Mouse (Mus musculus) liver, postnatal 0 days (tissue): ENCODE data around the gene Kcnk4. TPM values are rescaled to one million over a fixed set of nuclear protein-coding genes. Genes with fewer than 3 reads are reported as not detected.

ENCODE experiments used
- ATAC-seq: fragments of 200-750 bp; cut with Nextera tagmentation; 2 replicates; pipeline ENCODE4 v1.8.0; 2017; ENCODE audit warnings: mild to moderate bottlenecking, moderate library complexity
- DNase-seq: peaks from one replicate; pipeline ENCODE4 v3.0.0-alpha.2; 2016
- H3K27ac ChIP-seq: fragments of 300-500 bp; sonication (generic); 2 replicates; pipeline ENCODE4 v1.5.1; 2014; ENCODE audit warnings: antibody characterized with exemption, moderate library complexity, mild to moderate bottlenecking, low read depth
- H3K27me3 ChIP-seq: fragments of 300-500 bp; sonication (generic); 2 replicates; pipeline ENCODE4 v1.6.1; 2014; ENCODE audit warnings: low read length, control low read depth, mixed read lengths; ENCODE audit not compliant: insufficient read depth
- H3K36me3 ChIP-seq: fragments of 300-500 bp; sonication (generic); replicated peaks from 2 replicates; pipeline ENCODE4 v1.6.1; 2014; ENCODE audit warnings: mild to moderate bottlenecking, control low read depth, low read length, moderate library complexity, mixed read lengths; ENCODE audit not compliant: insufficient read depth
- H3K4me1 ChIP-seq: fragments of 300-500 bp; sonication (generic); 2 replicates; pipeline ENCODE4 v1.6.1; 2014; ENCODE audit warnings: antibody characterized with exemption, mild to moderate bottlenecking, control low read depth; ENCODE audit not compliant: insufficient read depth
- H3K4me2 ChIP-seq: fragments of 300-500 bp; sonication (generic); 2 replicates; pipeline ENCODE4 v1.6.1; 2014; ENCODE audit warnings: low read depth, mild to moderate bottlenecking, low read length, moderate library complexity, mixed read lengths
- H3K4me3 ChIP-seq: fragments of 300-500 bp; sonication (generic); 2 replicates; pipeline ENCODE4 v1.5.1; 2014; ENCODE audit warnings: low read depth, low read length
- H3K9ac ChIP-seq: fragments of 300-500 bp; sonication (generic); replicated peaks from 2 replicates; pipeline ENCODE4 v1.6.1; 2014; ENCODE audit warnings: mild to moderate bottlenecking, moderate library complexity
- H3K9me3 ChIP-seq: fragments of 300-500 bp; sonication (generic); 2 replicates; pipeline ENCODE4 v1.6.1; 2016; ENCODE audit warnings: mild to moderate bottlenecking, control low read depth, low read length, mixed read lengths
- CTCF ChIP-seq: sonication (generic); IDR thresholded peaks from 2 replicates; pipeline ENCODE4 v1.5.1; 2016; ENCODE audit warnings: antibody characterized with exemption, low read depth
- EP300 ChIP-seq: IDR thresholded peaks from 2 replicates; pipeline ENCODE4 v1.6.1; 2016; ENCODE audit warnings: antibody characterized with exemption, low read depth, mild to moderate bottlenecking
- WGBS: fragments of 180-500 bp; shearing (Covaris S2); extraction: QIAGEN DNeasy Blood & Tissue Kit; methylation state at CpG from one replicate; pipeline ENCODE4 v1.1.7; 2014; ENCODE audit not compliant: insufficient replicate concordance; 5-methylcytosine and 5-hydroxymethylcytosine counted together
- polyA plus RNA-seq: library from polyadenylated mRNA; unstranded; fragments of >200 nt; fragmentation: Nextera tagmentation; extraction: Ambion mirVana; gene quantifications from 2 replicates; pipeline ENCODE4 v1.2.1, GENCODE M21; 2015

The Kcnk4 gene
- polyA plus RNA-seq, 1 experiment from 2014 or later = 0.09 TPM

DNA sequence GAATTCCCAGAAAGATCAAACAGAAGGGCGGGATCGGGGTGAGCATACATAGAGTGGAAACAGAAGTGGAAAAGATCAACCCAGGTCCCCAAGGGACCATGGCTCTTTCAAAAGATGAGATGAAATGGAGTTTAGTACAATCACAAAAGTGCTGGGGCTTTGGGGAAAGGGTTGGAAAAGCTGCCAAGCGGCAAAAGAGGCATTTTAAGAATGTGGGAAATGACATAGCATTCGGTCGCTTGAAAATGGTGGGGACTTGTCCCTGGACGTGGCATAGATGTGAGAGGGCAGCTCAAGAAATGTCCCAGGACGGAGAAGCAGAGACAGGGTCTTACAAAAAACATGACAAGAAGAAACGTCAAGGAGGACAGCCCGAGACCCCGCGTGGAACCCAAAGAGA is 25.3 kb downstream of the Kcnk4 start:
- peak overlapping the region; percentile 87 for H3K4me2 ChIP-seq
- H3K4me1 ChIP-seq = peaks cover 18% of the 10 kb centered on the region
- peak overlapping the region; percentile 98 for H3K27ac ChIP-seq
- no peak for DNase-seq
- ATAC-seq = no peak
- H3K27me3 ChIP-seq = no peaks in the 10 kb centered on the region
- no peaks in the 10 kb centered on the region for H3K9me3 ChIP-seq
- 6% methylated on average over 11 of the region's 11 CpGs for WGBS
- TF ChIP-seq CTCF = no peak
- TF ChIP-seq EP300 = no peak
- peaks cover 51% of the 10 kb centered on the region for H3K36me3 ChIP-seq
- peak overlapping the region; percentile 73 for H3K9ac ChIP-seq
- H3K4me3 ChIP-seq = peak overlapping the region; percentile 70

DNA sequence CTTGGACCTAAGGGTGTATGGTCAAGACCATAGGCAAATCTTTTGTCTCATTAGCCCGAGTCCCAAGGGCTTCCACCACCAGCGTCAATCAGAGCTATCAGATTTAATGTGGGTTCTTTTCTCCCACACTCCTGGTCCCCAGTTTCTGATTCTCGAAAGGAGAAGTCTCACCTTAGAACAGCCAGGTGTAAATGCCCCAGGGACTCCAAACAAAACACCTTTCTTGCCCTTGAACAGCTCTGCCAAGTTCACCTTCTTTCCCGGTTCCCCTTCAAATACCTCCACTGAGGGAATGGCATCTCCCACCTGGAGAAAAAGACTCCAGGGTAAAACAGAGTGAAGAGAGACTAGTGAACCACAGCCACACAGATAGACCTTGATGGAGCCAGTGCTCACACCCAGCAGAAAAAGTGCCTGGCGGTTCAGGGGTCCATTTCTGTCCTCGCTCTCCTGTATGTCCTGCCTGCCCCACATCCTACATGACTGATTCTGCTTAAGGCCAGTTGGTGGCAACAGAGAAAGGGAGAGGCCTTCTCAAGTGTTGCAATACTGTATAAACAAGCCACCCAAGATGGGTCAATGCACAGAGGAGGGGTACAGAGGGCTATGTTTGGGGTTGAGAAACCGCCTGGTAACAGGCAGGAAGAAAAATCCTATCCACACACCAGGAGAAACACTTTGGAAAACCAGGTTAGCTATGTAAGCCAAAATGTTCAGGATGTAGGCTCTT is 26.3 kb downstream of the Kcnk4 start:
- no peaks in the 10 kb centered on the region for H3K9me3 ChIP-seq
- ATAC-seq (peak; percentile 32), DNase-seq (peak; percentile 29)
- H3K27me3 ChIP-seq = no peaks in the 10 kb centered on the region
- peak overlapping the region; percentile 87 for H3K4me2 ChIP-seq
- peaks cover 18% of the 10 kb centered on the region for H3K4me1 ChIP-seq
- H3K9ac ChIP-seq = peak overlapping the region; percentile 73
- TF ChIP-seq CTCF (peak; percentile 44), EP300 (no peak)
- H3K4me3 ChIP-seq = peak overlapping the region; percentile 70
- 58% methylated on average over 7 of the region's 7 CpGs for WGBS
- peaks cover 41% of the 10 kb centered on the region for H3K36me3 ChIP-seq
- peak overlapping the region; percentile 98 for H3K27ac ChIP-seq

DNA sequence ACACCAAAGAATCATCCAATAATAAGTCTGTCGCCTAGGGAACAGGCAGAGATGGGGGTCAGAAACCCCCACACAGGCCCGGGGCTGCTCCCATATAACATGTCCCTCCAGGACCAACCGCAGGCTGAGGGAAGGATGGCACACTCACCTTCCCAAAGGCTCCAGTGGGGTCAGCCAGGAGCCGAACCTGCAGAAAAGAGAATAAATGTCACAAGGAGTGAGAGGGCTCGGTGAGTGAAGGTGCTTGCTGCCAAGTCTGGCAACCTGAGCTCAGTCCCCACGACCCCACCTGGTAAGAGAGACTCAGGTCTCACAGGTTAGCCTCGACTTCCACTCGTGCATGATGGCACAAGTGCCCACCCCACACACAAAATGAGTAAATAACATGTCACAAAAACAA is 27.2 kb downstream of the Kcnk4 start:
- peaks cover 32% of the 10 kb centered on the region for H3K36me3 ChIP-seq
- H3K27ac ChIP-seq = 0 out of 2 replicates have a peak overlapping the region, but pooled peaks have one; percentile 6
- peak overlapping the region; percentile 73; the same call in 1 of the 2 replicates for H3K9ac ChIP-seq
- DNase-seq (no peak), ATAC-seq (no peak)
- peak overlapping the region; percentile 87 for H3K4me2 ChIP-seq
- H3K4me1 ChIP-seq = peaks cover 18% of the 10 kb centered on the region
- no peak for TF ChIP-seq EP300
- no peak for TF ChIP-seq CTCF
- H3K9me3 ChIP-seq = no peaks in the 10 kb centered on the region
- WGBS = 86% methylated on average over 8 of the region's 8 CpGs
- H3K4me3 ChIP-seq = peak overlapping the region; percentile 70
- H3K27me3 ChIP-seq = no peaks in the 10 kb centered on the region

DNA sequence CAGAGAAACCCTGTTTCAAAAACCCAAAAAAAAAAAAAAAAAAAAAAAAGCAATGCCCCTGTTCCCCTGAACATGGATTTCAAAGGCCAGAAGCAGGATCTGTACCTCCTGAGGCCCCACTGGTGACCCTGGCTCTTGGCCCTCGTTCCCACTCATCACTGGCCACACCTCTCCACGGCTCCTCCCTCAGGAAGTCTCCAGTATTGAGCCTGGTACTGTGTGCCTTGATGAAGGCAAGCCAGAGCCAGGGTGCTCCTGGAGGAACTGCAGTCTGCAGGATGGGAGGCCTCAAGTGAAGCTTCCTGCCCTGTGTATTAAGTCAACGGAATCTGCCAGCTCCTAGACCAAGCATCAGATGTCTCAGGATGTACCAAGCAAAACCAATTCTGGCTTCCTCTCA is 28.1 kb downstream of the Kcnk4 start:
- Histone ChIP-seq H3K4me1 (peaks cover 15% of the 10 kb centered on the region), H3K27me3 (no peaks in the 10 kb centered on the region), H3K9ac (no peak overlapping the region; the same call in 1 of the 2 replicates), H3K36me3 (peaks cover 23% of the 10 kb centered on the region), H3K27ac (no peak overlapping the region), H3K4me3 (no peak overlapping the region), H3K9me3 (no peaks in the 10 kb centered on the region), H3K4me2 (peak overlapping the region; percentile 4; the same call in 1 of the 2 replicates)
- DNase-seq (no peak), ATAC-seq (no peak)
- TF ChIP-seq CTCF (no peak), EP300 (no peak)
- WGBS = 76% methylated on average over 3 of the region's 3 CpGs

- H3K4me2 ChIP-seq = no peak overlapping the region
- H3K27me3 ChIP-seq = no peaks in the 10 kb centered on the region
- TF ChIP-seq CTCF (no peak), EP300 (no peak)
- no peak overlapping the region; the same call in 1 of the 2 replicates for H3K9ac ChIP-seq
- H3K27ac ChIP-seq = no peak overlapping the region
- DNase-seq (no peak), ATAC-seq (no peak)
- peaks cover 12% of the 10 kb centered on the region for H3K4me1 ChIP-seq
- WGBS = 87% methylated on average over 11 of the region's 11 CpGs
- peaks cover 21% of the 10 kb centered on the region for H3K36me3 ChIP-seq
- H3K4me3 ChIP-seq = no peak overlapping the region
- no peaks in the 10 kb centered on the region for H3K9me3 ChIP-seq
These were observed 28.7 kb downstream of the Kcnk4 start for GRCm38 (mm10) chr19:6905498-6906159.

- TF ChIP-seq EP300 (no peak), CTCF (no peak)
- no peak for ATAC-seq
- WGBS = 63% methylated on average over 2 of the region's 2 CpGs
These were observed 29.5 kb downstream of the Kcnk4 start for GRCm38 (mm10) chr19:6904846-6905245.

More at GRCm38 (mm10) chr19:6904846-6905245, 29.5 kb downstream of the Kcnk4 start:
- Histone ChIP-seq H3K9ac (no peak overlapping the region), H3K4me3 (no peak overlapping the region), H3K36me3 (peaks cover 21% of the 10 kb centered on the region), H3K9me3 (no peaks in the 10 kb centered on the region), H3K4me1 (peaks cover 12% of the 10 kb centered on the region), H3K4me2 (no peak overlapping the region), H3K27me3 (no peaks in the 10 kb centered on the region), H3K27ac (0 out of 2 replicates have a peak overlapping the region, but pooled peaks have one; percentile 12)
- DNase-seq = no peak
